Mouse (Mus musculus) naive thymus-derived CD4-positive, alpha-beta T cell, adult 2 months (primary cell): Measurements from ENCODE around the gene Fas.
A peak's percentile ranks its signal among the peaks of the same experiment; 100 is the strongest.

ENCODE experiments used
- DNase-seq: peaks from one replicate; pipeline ENCODE4 v3.0.0-alpha.2; 2011; ENCODE audit warnings: low read depth

Gene Fas

DNA sequence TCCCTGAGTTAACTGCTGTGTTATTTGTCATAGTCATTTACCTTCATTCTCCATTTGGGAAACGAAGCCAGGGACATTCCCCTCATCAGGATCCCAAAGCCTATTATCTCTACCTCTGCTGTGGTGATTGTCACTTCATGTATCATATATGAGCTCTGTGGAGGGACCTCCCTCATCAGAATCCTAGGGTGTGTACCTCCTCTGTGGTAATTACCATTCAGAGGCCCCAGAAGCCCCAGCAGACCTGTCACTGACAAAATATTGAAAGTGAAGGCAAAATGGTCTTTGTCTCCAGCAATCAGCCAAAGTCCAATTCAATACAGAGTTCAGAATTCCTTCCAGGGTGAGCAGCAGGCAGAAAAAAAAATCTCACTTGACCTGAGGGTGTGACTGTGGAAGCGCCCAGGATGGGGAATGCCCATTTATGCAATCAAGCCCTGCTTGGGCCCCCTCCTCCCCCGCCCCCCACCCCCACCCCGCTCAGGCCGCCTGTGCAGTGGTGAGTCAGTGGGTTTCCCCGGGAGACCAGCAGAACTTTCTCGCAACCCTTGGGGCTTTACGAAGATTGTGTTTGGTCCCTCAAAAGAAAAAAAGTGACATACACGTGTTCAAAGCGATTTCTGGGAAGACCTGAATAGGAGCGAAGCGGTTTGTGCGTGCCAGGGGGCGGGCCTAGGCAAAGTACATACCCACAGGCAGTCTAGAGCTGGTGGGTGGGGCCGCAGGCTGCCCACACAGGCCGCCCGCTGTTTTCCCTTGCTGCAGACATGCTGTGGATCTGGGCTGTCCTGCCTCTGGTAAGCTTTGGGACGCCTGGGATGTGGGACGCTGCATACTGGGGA is at the start of gene Fas:
Gene Fas (plus strand): TSS at position 719 of the 842 bp plus-strand sequence.
- peak; percentile 83 for DNase-seq

DNA sequence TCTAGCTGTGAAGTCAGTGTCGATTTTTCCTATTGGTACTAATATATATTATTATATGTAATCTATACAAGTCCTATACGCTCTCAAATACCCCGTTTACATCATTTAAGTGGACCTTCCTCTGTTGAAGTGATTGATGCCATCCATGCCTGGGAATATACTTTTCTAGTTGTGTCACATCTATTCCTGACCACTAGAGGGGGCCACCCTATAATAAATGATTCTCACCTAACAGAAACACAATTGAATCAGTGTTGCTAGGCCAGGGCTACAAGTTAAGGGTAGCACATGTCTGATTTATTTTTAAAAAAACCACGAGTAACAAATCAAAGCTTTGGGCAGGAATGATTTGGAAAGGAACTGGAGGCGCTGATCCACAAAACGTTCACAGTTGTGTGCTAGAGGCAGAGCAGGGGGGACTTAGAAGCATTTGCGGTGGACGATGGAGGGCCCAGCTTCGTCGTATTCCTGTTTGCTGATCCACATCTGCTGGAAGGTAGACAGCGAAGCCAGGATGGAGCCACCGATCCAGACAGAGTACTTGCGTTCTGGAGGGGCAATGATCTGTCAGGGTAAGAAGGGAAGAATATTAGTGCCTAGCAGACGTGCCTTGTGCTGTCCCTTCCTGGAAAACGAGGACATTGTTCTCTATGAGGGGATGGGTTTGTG is 49.1 kb upstream of the Fas start:
- DNase-seq: peak; percentile 67

DNA sequence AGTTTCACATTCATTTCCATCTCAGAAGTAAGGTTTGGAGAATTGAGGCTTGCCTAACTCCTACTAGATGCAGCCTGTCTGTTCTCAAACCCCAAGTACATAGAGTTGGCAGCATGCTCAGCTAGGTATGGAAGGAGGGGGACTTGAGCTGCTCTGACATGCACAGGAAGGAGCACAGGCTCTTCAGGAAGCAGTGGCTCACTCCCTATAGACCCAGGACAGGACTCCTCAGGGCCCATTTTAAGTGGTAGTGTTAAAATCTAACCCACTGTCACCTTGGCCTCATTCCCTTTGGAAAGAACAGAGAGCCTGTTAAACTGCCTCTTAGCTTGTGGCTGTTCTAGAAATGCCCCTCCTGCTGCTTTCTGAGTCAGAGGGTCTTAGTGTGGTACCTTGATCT is 47.5 kb upstream of the Fas start:
- no peak for DNase-seq

DNA sequence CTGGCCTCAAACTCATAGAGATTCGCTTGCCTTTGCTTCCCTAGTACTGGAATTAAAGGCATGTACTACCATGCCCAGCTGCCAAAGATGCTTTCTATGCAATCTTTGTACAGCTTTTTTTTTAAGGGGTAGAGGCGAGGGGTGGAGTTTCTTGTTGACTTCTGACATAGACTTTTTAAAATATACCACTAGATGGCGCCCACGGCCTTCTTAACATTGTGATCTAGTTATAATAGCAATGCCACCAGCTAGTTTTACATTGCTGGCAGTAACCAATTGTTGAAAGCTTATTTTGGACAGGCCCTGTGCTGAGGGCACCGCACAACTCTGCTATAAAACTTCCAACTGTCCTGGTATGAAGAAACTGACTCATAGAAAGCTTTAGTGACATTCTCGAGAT is 46.4 kb upstream of the Fas start:
- peak; percentile 92 for DNase-seq

DNA sequence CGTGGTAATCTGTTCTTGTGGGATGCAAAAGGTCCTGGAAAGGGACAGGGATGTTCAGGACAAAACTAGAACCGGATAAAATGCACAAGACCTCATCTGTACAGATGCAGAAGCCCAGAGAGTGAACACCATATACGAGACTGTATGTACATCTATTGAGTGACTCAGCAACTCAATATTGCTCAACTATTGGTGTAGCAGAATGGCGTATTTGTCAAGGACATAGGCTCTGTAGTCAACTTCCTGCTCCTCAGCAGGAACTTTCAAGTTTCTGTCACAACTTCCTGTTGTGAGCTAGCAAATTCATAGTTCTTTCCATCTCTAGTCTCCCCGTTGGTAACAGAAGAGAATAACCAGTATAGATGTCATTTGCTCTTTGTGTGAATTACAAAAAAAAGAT is 41.9 kb upstream of the Fas start:
- DNase-seq: peak; percentile 71

DNA sequence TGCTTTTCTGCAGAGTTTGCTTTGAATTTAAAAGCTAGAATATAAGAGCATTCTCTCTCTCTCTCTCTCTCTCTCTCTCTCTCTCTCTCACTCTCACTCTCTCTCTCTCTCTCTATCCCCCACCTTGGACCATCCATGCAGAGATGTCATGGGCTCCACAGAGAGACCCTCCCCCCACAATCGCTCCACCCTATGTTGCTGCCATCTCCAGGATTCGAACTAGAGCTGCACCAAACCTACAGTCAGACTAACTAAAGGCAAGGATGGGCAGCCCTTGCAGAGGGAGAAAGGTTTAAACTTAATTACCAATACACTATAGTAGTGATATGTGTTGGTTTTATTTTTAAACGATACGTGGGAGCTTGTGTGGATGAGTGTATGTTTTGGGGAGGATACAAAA is 39.8 kb upstream of the Fas start:
- no peak for DNase-seq

DNA sequence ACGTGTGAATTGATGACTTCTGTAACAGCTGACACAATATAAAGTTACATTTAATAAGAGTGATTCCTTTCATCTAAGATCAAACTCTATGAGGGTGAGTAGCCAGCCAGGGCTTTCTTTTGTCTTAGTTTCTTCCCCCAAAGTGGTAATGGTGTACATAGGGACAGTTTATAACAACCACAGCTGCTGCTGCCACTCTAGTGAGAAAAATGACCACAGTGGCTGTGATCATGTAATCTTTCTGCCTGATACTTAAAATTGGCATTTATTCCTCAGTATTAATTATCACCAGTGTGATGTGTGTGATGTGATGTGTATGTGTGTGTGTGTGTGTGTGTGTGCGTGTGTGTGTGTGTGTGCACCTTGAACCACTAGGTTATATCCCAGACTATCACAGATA is 38.6 kb upstream of the Fas start:
- no peak for DNase-seq

DNA sequence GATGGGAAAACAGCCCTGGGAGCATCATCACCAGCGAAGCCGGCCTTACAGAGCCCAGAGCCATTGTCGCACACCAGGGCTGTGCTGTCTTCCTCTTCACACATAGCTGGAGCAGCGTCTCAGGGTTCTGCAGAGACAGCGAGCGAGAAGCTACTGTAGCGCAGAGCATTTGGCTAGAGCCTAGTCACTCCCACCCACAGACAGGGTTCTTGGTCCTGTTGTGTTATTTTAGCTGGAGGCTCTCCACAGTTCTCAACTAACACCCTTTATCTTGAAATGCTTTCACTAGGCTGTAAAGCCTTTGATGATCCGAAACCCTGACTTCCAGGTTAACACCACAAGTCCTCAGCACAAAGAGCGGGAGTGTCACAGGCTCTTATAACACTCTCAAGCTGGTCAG is 38.0 kb upstream of the Fas start:
- no peak for DNase-seq

DNA sequence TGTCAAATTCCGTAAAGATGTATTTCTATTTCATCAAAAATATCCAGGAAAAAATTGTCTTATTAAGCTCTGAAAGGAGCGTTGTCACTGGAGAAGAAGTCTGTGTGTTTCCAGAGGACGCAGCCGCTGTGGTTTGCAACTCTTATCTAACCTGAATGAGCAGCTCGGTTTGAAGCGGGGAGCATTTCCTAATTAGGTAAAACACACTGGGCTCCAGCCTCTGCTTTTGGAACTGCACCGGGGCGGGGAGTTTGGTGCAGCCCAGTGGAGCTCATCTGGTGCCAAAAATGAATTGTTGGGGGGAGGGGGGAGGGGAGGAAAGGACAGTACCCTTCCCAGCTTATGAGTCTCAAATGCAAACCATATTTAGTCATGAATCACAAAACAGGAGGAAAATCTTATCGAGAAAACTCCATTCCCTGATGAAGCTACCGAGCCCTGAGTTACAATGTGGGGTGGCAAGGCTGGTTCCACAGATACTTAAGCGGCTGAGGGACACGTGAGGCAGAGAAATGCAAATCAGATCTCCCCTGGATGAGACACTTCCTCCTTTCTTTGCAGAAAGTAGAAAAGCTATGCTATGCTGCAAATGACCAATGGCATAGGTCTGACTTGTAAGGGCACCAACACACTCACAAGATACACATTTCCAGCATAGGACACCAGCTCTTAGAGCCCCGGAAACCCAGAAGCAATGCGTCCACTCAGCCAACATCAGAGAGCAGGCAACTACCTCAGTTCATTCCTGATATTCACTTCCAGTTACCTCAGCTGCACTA is 36.2 kb upstream of the Fas start:
- DNase-seq: peak; percentile 53

DNA sequence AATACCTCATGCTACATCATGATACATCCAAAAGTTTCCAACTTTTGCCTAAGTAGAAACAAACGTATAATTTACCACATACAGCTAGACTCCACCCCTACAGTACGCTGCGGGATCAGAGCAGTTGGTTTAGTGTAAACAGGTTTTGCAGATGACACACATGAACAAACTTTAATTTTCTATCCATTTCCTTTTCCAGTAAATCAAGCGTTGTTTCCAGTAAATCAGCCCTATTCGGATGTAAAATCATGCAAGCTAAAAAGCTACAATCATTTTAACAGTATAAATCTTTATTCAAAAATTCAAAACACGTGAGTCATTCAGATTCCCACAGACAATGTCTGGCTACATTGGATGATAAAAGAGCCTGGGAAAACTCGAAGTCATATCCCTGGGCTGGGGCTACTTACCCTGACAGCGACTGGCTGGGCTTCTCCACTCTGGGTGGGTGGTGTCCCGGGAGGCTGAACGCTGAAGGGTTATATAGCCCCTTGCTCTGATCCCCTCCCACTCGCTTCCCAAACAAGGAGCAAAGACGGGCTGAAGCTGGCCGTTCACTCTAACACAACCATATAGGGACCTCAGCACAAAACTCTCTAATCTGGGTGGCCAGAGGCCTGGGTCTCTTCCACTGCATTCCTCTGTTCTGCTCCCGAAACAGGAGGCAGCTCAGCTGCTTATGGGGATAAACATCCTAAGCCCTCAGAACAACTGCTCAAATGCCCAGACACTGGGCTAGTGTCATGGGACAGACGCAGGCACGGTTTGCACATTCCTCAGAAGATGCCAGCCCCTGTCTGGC is 35.4 kb upstream of the Fas start, which contains the start of gene Acta2:
Gene Acta2 (minus strand): TSS at position 711 of the 802 bp plus-strand sequence.
- DNase-seq: no peak

DNA sequence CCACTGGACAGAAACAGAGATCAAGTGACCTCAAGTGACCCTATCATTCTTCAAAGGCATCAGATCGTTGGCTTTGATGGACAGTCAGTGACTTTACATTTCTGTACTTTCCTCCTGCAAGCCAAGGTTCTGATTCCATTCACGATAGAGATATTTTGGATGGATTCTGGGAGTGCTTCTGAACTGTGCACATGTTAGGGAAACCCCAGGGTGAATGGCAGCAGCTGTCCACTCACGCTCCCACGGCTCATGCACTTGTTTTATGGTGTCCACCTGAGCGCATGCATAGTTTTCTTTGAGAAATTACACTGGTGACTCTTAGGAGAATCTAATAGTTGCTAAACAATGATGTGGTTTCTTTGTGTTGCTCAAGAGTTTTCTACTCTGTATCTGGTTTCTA is 34.3 kb upstream of the Fas start:
- no peak for DNase-seq

DNA sequence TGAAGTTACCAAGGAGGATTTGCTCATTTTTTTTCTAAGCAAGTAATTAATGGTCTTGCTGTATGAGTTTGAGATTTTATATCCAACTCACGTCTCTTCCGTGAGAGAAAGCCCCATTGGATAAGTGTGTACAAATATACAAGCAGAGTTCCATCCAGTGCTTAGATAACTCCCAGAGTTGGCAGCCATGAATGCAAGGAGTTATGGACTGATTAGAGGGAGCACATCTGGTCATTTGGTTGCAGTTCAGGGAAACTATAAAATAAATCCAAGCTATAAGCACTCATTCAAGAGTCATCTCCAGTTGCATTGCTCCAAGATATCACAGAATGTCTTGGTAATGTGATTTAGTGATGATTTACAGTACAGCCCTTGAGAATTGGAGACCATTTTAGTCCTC is 33.5 kb upstream of the Fas start:
- no peak for DNase-seq

DNA sequence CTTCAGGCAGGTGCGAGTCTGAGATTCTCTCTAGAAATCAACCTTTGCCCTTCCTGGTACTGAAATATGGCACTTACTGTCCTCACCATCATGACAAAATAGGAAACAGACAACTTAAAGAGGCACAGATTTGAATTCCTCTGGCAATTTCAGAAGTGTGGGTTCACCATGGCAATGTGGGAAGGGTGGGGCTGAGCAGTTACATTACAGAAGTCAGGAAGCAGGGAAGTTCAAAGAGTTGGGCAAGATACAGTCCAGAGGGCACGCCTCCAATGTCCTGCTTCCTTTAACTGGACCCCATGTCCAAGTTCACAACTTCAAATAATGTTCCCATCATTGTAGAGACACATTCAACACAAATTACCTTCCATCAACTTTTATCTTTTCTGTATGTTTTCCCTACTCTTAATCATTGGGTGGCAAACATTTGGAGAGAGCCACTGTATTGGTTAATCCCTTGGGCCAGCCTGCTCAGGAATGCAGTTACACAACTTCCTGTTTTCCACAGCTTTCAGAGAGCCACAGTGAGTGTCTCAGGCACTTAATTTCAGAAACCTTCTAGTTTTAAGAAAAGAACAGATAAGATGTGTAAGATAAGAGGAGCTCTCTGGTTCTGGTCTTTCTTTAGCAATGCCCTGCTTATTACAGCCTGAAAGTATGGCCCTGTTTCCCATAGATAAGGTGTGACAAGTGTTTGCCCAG is 28.0 kb upstream of the Fas start:
- DNase-seq: no peak

DNA sequence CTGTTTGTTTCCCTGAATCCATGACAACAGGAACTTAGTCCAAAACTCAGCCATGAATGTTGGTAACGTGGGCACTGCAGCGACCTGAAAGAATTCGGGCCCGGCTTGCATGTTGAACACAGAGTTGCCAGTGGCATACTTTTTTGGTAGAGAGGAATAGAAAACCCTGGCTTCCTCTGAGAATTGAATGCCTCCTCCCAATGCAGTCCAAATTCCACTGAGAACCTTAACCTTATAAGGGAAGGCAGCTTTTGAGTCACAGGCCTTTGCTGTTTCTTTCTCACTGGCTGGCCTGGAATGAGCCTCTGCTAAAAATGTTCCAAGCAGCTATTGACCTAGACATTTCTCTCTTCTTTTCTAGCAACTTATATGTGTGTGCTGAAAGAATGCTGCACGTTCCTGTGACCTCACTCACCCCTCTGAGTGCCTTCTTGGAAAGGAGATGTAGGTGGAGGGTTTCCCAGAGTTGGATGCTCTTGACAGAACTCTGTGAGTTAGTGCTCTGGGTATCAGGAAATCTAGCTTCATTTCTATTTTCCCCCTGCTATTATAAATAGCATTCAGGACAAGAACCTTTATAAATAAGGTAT is 24.8 kb upstream of the Fas start:
- no peak for DNase-seq

DNA sequence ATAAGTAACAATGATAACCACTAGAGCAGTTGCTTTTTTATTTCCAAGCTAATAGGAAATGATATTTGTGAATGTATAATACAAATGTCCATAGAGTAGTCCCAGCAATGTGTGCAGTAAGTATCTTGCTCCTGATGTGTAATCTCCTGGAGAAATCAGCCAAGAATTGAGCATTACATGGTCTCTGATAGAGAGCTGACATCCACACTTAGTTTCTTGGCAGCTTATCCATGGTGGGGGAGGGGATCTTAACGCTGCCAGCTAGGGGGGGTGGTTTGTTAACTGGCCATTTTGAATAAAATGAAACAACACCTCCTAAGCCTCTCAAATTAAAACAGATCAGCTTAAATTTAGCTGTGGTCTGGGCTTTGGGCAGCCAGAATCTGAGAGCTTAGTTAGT is 21.5 kb upstream of the Fas start:
- no peak for DNase-seq

DNA sequence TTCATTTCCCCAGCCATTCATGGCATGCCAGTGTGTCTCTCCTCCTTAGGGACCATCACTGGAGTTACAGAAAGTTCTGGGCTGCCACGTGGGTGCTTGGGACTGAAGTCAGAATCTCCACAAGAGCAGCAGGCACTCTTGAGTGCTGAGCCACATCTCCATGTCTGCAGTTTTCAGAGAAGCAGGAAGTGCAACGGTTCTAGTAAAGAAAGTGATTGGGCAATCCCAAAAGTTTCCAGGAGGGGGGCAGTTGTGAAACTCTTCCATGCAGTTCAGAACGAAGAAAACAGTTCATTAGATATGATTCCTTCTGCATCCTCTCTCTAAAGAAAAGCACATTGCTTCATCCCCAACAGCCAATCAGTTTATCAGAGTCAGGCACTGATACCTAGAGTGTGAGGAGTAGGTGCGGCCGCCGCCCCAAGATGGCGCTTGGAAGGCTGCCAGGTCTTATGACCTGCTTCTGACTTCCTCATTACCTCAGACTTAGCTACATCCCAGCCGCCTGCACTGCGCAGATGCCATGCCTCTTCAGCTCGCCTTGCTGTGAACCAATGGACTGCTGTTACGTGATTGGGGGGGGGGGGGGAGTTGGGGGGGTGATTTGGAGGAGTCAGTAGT is 20.2 kb upstream of the Fas start:
- DNase-seq: peak; percentile 40

DNA sequence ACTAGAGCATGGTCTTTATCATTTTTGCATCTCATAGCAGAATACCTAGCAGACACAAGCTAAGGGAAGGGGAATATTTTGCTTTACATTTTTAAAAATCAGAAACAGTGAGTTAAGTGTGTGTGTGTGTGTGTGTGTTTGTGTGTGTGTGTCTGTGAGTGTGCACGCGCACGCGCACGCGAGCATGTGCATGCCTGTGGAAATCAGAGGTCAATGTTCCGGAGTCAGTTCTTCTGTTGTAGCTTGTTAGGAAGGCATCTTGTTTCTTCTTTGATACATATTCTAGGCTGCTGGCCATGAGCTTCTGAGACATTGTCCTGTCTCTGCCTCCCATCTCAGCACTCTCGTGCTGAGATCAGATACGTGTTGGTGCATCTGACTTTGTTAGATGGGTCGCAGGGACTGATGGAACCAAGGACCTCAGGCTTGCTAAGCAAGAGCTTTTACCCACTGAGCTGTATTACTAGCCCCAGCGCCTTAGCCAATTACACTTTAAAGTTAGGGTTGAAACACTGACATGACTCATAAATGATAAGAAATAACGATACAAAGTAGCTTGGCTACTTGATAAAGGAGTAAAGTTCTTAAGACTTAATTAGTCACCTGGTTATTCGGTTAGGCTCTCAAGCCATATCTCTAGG is 19.5 kb upstream of the Fas start:
- no peak for DNase-seq

DNA sequence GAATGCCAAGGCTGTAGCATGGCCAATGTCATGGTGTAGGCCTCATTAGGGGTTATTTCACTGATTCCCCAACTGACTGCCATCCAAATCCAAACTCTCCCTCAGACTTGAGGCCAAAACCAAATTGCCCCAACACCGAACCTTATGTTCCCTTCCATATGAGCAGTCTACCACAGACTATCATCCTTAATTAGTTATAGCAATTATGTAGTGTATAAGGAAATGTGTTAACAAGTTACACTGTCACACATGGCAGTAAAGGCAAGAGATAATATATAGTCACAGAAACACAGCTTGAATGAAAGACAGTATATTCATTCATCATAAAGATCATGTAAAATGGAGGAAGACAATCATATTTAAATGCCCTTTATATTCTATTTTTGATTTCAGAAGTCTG is 17.4 kb upstream of the Fas start:
- no peak for DNase-seq

DNA sequence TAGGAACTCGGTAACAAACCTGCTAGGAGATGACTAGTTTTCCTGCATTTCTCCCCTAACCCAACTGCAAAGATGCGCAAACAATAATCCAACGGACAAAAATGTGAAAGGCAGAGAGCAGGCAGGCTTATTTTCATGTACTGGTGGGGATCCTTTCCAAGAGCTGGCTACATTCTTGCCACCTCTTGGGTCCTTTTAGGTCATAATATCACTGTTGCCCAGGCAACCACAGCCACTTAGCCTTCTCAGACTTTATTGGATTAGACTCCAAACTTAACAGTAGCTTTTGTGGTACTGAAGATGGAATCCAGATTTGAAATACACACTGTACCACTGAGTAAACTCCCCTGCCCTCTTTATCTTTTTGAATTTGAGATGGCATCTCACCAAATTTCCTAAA is 12.4 kb upstream of the Fas start:
- DNase-seq: no peak

DNA sequence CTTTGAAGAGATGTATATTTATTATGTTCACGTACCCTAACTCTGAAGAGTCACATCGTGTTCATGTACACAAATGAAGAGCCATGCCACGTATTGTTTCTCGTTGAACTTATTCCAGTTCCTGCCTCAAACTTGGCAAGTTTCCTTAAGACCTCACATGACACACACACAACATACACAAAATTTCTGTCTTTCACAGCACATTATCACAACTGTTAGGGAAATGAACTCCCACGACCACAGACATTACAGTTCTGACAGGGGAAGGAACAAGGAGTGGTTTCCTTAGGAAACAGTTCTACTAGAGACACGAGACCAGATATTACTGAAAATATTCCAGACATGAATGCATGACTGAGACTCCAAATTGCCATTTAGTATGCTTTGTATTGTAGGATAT is 6.9 kb upstream of the Fas start:
- DNase-seq: no peak
